Mouse (Mus musculus) MEL (cell line): ENCODE measurements around the gene Shq1. TPM values are rescaled to one million over a fixed set of nuclear protein-coding genes. Genes with fewer than 3 reads are reported as not detected.

Source experiments
- DNase-seq: peaks from one replicate; pipeline ENCODE4 v3.0.0; 2011; ENCODE audit warnings: low read depth, low spot score
- H3K27ac ChIP-seq: 2 replicates; pipeline ENCODE4 v1.5.1; 2012; ENCODE audit warnings: low read depth, mild to moderate bottlenecking, control low read depth, low read length, moderate library complexity; ENCODE audit not compliant: control insufficient read depth
- H3K27me3 ChIP-seq, 2 experiments: fragments of 150-350 bp in 1 of 2; sonication (generic) in 1 of 2; 2 replicates each; pipeline ENCODE4 v1.6.1; 2012; ENCODE audit warnings: low read length in 2 of 2, mild to moderate bottlenecking in 2 of 2, improper control_type of control experiment in 1 of 2, moderate library complexity in 1 of 2; ENCODE audit not compliant: insufficient read depth in 2 of 2, control insufficient read depth in 1 of 2
- H3K36me3 ChIP-seq, 2 experiments: 2 replicates each; pipeline ENCODE4 v1.6.1; 2012 to 2014; ENCODE audit warnings: low read length in 2 of 2, improper control_type of control experiment in 1 of 2, inconsistent platforms in 1 of 2, mild to moderate bottlenecking in 1 of 2; ENCODE audit not compliant: insufficient read depth in 2 of 2, control insufficient read depth in 1 of 2
- H3K4me1 ChIP-seq, 2 experiments: fragments of 150-350 bp in 1 of 2; sonication (generic) in 1 of 2; 2 replicates each; pipeline ENCODE4 v1.6.1; 2012; ENCODE audit warnings: low read length in 2 of 2, improper control_type of control experiment in 1 of 2, mild to moderate bottlenecking in 1 of 2; ENCODE audit not compliant: insufficient read depth in 2 of 2, control insufficient read depth in 1 of 2
- H3K4me3 ChIP-seq, 2 experiments: fragments of 150-350 bp in 1 of 2; sonication (generic) in 1 of 2; 2 replicates each; pipeline ENCODE4 v1.5.1; 2012; ENCODE audit warnings: low read depth in 2 of 2, low read length in 2 of 2, mild to moderate bottlenecking in 2 of 2, moderate library complexity in 2 of 2, control low read depth in 1 of 2, improper control_type of control experiment in 1 of 2; ENCODE audit not compliant: control insufficient read depth in 1 of 2, insufficient read depth in 1 of 2
- H3K79me2 ChIP-seq: 2 replicates; pipeline ENCODE4 v1.6.1; 2012; ENCODE audit warnings: mild to moderate bottlenecking, low read length, moderate library complexity; ENCODE audit not compliant: control insufficient read depth, poor library complexity, insufficient read depth
- H3K9ac ChIP-seq: 2 replicates; pipeline ENCODE4 v1.6.1; 2012; ENCODE audit warnings: low read depth, mild to moderate bottlenecking, control low read depth, low read length, moderate library complexity; ENCODE audit not compliant: control insufficient read depth, poor library complexity, severe bottlenecking
- H3K9me3 ChIP-seq: fragments of 150-350 bp; sonication (generic); replicated peaks from 2 replicates; pipeline ENCODE4 v1.6.1; 2012; ENCODE audit warnings: mild to moderate bottlenecking, low read length, improper control_type of control experiment, moderate library complexity; ENCODE audit not compliant: insufficient read depth
- BHLHE40 ChIP-seq: IDR thresholded peaks from 2 replicates; pipeline ENCODE4 v1.6.1; 2012; ENCODE audit warnings: low read depth, mild to moderate bottlenecking, inconsistent platforms, low read length, improper control_type of control experiment, borderline replicate concordance
- CHD1 ChIP-seq: IDR thresholded peaks from 2 replicates; pipeline ENCODE4 v1.6.1; 2012; ENCODE audit warnings: low read depth, mild to moderate bottlenecking, inconsistent platforms, low read length, improper control_type of control experiment
- ELF1 ChIP-seq: IDR thresholded peaks from 2 replicates; pipeline ENCODE4 v1.6.1; 2014; ENCODE audit warnings: low read depth, mild to moderate bottlenecking, inconsistent platforms, low read length, improper control_type of control experiment, moderate library complexity
- EP300 ChIP-seq, 2 experiments: IDR thresholded peaks; 2 replicates each; pipeline ENCODE4 v1.6.1; 2011; ENCODE audit warnings: improper control_type of control experiment in 2 of 2, low read length in 2 of 2, low read depth in 1 of 2, mild to moderate bottlenecking in 1 of 2
- GABPA ChIP-seq: IDR thresholded peaks from 2 replicates; pipeline ENCODE4 v1.6.1; 2012; ENCODE audit warnings: low read depth, mild to moderate bottlenecking, inconsistent platforms, low read length, improper control_type of control experiment, moderate library complexity
- GATA1 ChIP-seq: IDR thresholded peaks from 2 replicates; pipeline ENCODE4 v1.6.1; 2011; ENCODE audit warnings: low read depth, low read length, improper control_type of control experiment
- HCFC1 ChIP-seq: IDR thresholded peaks from 2 replicates; pipeline ENCODE4 v1.6.1; 2012; ENCODE audit warnings: low read depth, mild to moderate bottlenecking, inconsistent platforms, low read length, improper control_type of control experiment, moderate library complexity
- JUND ChIP-seq: IDR thresholded peaks from 2 replicates; pipeline ENCODE4 v1.6.1; 2011; ENCODE audit warnings: low read depth, mild to moderate bottlenecking, improper control_type of control experiment, low read length
- KAT2A ChIP-seq: conservative IDR thresholded peaks from 2 replicates; pipeline ENCODE4 v1.6.1; 2012; ENCODE audit warnings: low read depth, low read length, improper control_type of control experiment, inconsistent platforms
- MAFK ChIP-seq: IDR thresholded peaks from 2 replicates; pipeline ENCODE4 v1.6.1; 2011; ENCODE audit warnings: low read depth, mild to moderate bottlenecking, low read length, improper control_type of control experiment, borderline replicate concordance
- MYB ChIP-seq: IDR thresholded peaks from 2 replicates; pipeline ENCODE4 v1.6.1; 2011; ENCODE audit warnings: mild to moderate bottlenecking, low read depth, low read length, improper control_type of control experiment
- NRF1 ChIP-seq: IDR thresholded peaks from 2 replicates; pipeline ENCODE4 v1.6.1; 2014; ENCODE audit warnings: low read depth, mild to moderate bottlenecking, inconsistent platforms, low read length, improper control_type of control experiment, moderate library complexity; ENCODE audit not compliant: poor library complexity, insufficient read depth, severe bottlenecking
- POLR2AphosphoS2 ChIP-seq: IDR thresholded peaks from 2 replicates; pipeline ENCODE4 v1.6.1; 2011; ENCODE audit warnings: low read length, improper control_type of control experiment
- POLR2AphosphoS5 ChIP-seq: IDR thresholded peaks from 2 replicates; pipeline ENCODE4 v1.6.1; 2012; ENCODE audit warnings: low read depth, borderline replicate concordance, mild to moderate bottlenecking, inconsistent platforms, low read length, moderate library complexity, mixed read lengths
- RAD21 ChIP-seq: IDR thresholded peaks from 2 replicates; pipeline ENCODE4 v1.6.1; 2011; ENCODE audit warnings: mild to moderate bottlenecking, low read depth, low read length, improper control_type of control experiment
- SIN3A ChIP-seq: IDR thresholded peaks from 2 replicates; pipeline ENCODE4 v1.6.1; 2012; ENCODE audit warnings: low read length, improper control_type of control experiment, inconsistent platforms
- TAL1 ChIP-seq: IDR thresholded peaks from 2 replicates; pipeline ENCODE4 v1.6.1; 2012; ENCODE audit warnings: mild to moderate bottlenecking, inconsistent platforms, low read length, moderate library complexity, mixed read lengths
- TCF12 ChIP-seq: IDR thresholded peaks from 2 replicates; pipeline ENCODE4 v1.6.1; 2014; ENCODE audit warnings: low read depth, mild to moderate bottlenecking, inconsistent platforms, low read length, improper control_type of control experiment, moderate library complexity
- UBTF ChIP-seq: IDR thresholded peaks from 2 replicates; pipeline ENCODE4 v1.6.1; 2012; ENCODE audit warnings: low read depth, mild to moderate bottlenecking, inconsistent platforms, low read length, improper control_type of control experiment, moderate library complexity, borderline replicate concordance; ENCODE audit not compliant: insufficient read depth
- USF1 ChIP-seq: IDR thresholded peaks from 2 replicates; pipeline ENCODE4 v1.6.1; 2014; ENCODE audit warnings: low read depth, mild to moderate bottlenecking, inconsistent platforms, low read length, improper control_type of control experiment, moderate library complexity
- USF2 ChIP-seq, 2 experiments: IDR thresholded peaks; 2 replicates each; pipeline ENCODE4 v1.6.1; 2011 to 2012; ENCODE audit warnings: improper control_type of control experiment in 2 of 2, low read length in 2 of 2, borderline replicate concordance in 1 of 2, inconsistent platforms in 1 of 2, low read depth in 1 of 2, mild to moderate bottlenecking in 1 of 2; ENCODE audit not compliant: insufficient read depth in 1 of 2
- ZMIZ1 ChIP-seq: IDR thresholded peaks from 2 replicates; pipeline ENCODE4 v1.6.1; 2012; ENCODE audit warnings: low read depth, mild to moderate bottlenecking, inconsistent platforms, low read length, improper control_type of control experiment, moderate library complexity
- polyA plus RNA-seq, 2 experiments: library from polyadenylated mRNA; stranded (reverse) in 1 of 2; unstranded in 1 of 2; fragments of >175 nt in 1 of 2; fragments of >200 nt in 1 of 2; gene quantifications; 2 replicates each; pipeline versions ENCODE4 v1.2.1 to v1.2.4; 2012; ENCODE audit warnings: low replicate concordance in 2 of 2, low read depth in 1 of 2; ENCODE audit not compliant: insufficient read length in 2 of 2, insufficient read depth in 1 of 2, missing spikeins in 1 of 2
- total RNA-seq: library from RNA; depleted of rRNA; stranded (reverse); fragments of 300-350 nt; gene quantifications from 2 replicates; pipeline ENCODE4 v1.2.3, GENCODE M21; 2012

Gene Shq1
- total and polyA plus RNA-seq, 3 experiments: 20.2 to 23.5 TPM; not detected in 1

GRCm38 (mm10) chr6:100660395-100660794 lies 10.6 kb downstream of the Shq1 start:
- TF ChIP-seq MAFK: no peak
- TF ChIP-seq TCF12: no peak
- TF ChIP-seq ZMIZ1: no peak
- TF ChIP-seq POLR2AphosphoS5: no peak
- no peak for TF ChIP-seq ELF1
- no peak for TF ChIP-seq EP300 (IDR thresholded peaks at IDR 0.05; ENCODE audit: low read depth in 1 of 2, low read length in 2 of 2)
- no peak for TF ChIP-seq RAD21
- TF ChIP-seq GATA1: no peak
- no peak for TF ChIP-seq TAL1
- TF ChIP-seq UBTF: no peak
- TF ChIP-seq JUND: no peak
- no peak for TF ChIP-seq POLR2AphosphoS2
- TF ChIP-seq USF1: no peak
- no peak for TF ChIP-seq HCFC1
- TF ChIP-seq BHLHE40: no peak
- TF ChIP-seq GABPA: no peak
- TF ChIP-seq NRF1: no peak
- DNase-seq: no peak
- Histone ChIP-seq H3K79me2 (no peaks in the 10 kb centered on the region; the same call in 1 of the 2 replicates), H3K9me3 (no peaks in the 10 kb centered on the region), H3K27ac (no peak overlapping the region), H3K4me1 (no peaks in the 10 kb centered on the region), H3K27me3 (no peaks in the 10 kb centered on the region), H3K36me3 (peaks cover 0 to 2% of the 10 kb centered on the region in 2 experiments; a peak in 1 of 4 replicates), H3K9ac (no peak overlapping the region), H3K4me3 (no peak overlapping the region)

DNA sequence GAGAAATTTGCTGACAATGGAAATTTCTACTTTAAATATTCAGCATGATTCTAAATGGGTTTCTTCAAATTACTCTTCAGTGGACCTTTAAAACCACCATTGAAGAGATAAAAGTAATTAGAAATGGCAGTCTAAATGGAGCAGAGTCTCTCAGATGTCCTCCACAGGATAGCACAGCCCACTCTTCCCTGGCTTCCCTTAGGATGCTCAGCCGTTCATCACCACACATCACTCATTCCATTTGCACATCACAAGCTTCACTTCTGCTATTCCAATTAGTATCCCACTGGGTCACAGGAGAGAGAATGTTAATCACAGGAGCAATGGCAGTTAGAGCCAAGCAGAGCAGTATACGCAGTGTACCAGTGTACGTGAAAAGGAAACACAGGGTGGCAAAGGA lies 18.4 kb downstream of the Shq1 start:
- Histone ChIP-seq H3K9me3 (no peaks in the 10 kb centered on the region), H3K79me2 (no peaks in the 10 kb centered on the region), H3K36me3 (no peaks in the 10 kb centered on the region; a peak in 1 of 4 replicates), H3K4me1 (no peaks in the 10 kb centered on the region)
- DNase-seq: no peak
- TF ChIP-seq USF2 (IDR thresholded peaks at IDR 0.05; ENCODE audit: borderline replicate concordance in 1 of 2, insufficient read depth in 1 of 2, low read depth in 1 of 2, low read length in 2 of 2) (no peak), TAL1 (no peak), KAT2A (no peak), MYB (no peak), HCFC1 (no peak), SIN3A (no peak), MAFK (no peak), CHD1 (no peak), POLR2AphosphoS2 (no peak), UBTF (no peak), ZMIZ1 (no peak)
- TF ChIP-seq, all 39 proteins: peak for 0
- Histone ChIP-seq H3K27me3 (no peaks in the 10 kb centered on the region), H3K9ac (no peak overlapping the region), H3K27ac (no peak overlapping the region), H3K4me3 (no peak overlapping the region)
